Mouse (Mus musculus): Measurements from ENCODE around the gene Tmem123.

Tmem123 gene

DNA sequence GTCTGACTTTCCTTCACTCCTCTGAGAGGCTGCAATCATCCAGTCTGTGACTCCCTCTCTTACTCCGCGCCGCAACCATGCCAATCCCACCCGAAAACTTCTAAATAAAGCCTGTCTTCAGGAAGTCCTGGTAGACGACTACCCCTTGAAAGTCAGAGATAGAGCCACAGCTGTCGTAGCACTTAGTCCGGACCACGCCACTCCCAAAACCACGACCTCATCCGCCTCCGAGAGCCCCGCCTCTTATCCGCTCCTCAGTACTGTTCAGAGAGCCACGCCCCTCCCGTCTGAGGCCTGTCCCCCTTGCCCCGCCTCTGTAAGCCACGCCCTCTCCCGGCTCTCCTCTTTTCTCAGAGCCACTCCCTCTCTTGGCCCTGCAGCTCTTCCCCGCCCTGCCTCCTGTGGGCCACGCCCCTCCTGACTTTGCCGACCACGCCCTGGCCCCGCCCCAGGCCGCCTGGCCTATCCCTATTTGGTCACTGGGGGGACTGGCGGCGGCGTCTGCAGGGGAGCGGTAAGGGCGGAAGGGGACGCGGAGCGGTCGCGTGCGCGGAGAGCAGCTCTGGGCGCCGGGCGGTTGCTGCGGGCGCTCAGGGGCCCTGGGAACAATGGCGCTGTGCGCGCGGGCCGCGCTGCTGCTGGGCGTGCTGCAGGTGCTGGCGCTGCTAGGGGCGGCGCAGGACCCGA is at the start of gene Tmem123:
Gene Tmem123, plus strand, starts transcription at position 428 of the 687 bp plus-strand sequence.
- peak; percentile 99 for DNase-seq (ENCODE audit: low spot score)

GRCm38 (mm10) chr9:7714062-7714907 is 49.6 kb upstream of the Tmem123 start:
- no peak for DNase-seq (ENCODE audit: low spot score)

GRCm38 (mm10) chr9:7714908-7715175 is 49.0 kb upstream of the Tmem123 start:
- DNase-seq (ENCODE audit: low spot score), result no peak

DNA sequence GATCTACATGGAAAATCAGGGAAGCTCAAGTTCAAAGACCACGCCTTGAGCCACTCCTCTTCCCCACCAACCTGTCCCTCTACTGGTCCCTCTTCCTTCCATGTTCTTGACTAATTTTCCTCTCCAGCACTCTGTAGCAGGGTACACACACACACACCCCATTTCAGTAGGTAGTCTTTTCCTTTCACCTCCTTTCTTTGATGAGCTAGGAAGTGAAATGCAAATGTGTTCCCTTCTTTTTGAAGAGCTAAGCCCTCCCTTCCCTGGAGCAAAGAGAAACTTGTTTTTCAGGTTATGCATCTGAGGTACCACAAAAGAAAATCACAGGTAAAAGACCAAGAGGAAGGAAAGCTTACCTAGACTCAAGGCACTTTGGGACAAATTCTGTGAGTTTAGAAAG is 42.3 kb upstream of the Tmem123 start:
- no peak for DNase-seq (ENCODE audit: low spot score)

GRCm38 (mm10) chr9:7728997-7729396 is 34.8 kb upstream of the Tmem123 start:
- no peak for DNase-seq (ENCODE audit: low spot score)

- DNase-seq (ENCODE audit: low spot score), result no peak
These were observed 21.1 kb upstream of the Tmem123 start for GRCm38 (mm10) chr9:7742696-7743095.

GRCm38 (mm10) chr9:7744156-7744555 is 19.7 kb upstream of the Tmem123 start:
- no peak for DNase-seq (ENCODE audit: low spot score)

GRCm38 (mm10) chr9:7748881-7749280 is 15.0 kb upstream of the Tmem123 start:
- no peak for DNase-seq (ENCODE audit: low spot score)

GRCm38 (mm10) chr9:7749537-7749936 is 14.3 kb upstream of the Tmem123 start:
- no peak for DNase-seq (ENCODE audit: low spot score)

DNA sequence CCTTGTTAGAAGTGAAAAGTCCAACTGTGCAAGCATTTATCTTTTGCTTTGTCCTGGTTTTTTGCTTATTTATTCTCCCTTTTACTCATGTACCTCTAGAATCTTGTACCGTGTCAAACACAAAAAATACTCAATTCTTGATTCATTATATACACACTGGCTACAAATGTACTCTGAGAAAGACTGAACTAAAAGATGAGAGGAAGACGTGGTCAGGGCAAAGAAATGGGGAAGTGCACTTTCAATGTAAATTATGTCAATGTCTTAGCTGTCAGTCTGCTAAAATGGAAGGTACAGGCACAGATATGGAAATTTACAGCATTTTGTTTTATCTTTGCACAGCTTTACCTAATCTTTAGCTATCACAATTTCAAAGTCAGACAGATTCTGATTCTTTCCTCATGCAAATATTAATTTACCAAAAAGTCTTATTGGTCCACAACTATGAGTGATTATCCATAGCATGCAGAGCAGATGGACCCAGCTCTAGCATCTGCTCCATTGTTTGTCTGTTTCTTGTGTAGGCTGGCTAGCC is 7.9 kb upstream of the Tmem123 start:
- DNase-seq (ENCODE audit: low spot score), result no peak

DNA sequence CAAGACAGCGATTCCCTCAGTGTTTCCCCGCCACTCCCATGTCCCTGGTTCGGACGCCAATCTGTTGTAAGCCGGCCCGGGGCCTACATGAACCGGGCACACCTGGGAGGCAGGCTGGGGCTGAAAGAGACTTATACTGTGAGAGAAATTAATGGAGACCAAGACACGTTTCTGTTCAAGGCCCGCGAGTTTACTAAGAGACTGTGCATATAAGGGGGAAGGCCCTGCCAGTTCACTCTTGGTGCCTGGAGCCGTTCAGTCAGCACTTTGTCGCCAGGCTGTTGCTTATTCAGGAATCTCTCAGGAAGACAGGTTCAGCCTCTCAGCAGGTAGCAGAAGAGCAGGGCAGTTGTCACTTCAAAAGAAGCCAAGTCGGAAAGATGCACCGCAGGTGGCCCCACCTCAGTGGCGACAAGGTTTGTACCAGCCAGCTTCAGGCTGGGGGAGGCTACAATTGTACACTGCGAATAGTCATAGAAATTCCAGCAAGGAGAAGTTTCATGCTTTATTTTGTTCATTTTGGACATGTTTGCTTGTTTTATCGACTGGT is 1.9 kb upstream of the Tmem123 start:
- no peak for DNase-seq (ENCODE audit: low spot score)

DNA sequence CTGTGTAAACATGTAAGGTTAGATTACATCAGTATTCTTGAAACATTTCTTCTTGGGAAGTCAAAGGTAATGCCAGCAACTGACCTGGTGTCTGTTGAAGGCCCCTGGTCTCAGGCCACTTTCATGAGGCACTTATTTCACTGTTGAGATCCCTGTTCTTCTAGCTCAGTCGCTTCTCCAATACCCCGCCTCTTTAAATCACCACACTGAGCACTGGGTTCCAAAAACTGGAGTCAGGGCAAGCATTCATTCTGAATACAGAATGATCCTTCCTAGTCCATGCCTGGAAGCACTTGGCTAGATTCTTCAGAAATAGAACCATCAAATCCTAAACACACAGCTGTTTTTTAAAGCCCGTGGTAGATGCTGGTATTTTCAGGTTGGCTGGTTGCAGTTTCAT is 1.1 kb upstream of the Tmem123 start:
- no peak for DNase-seq (ENCODE audit: low spot score)

GRCm38 (mm10) chr9:7764463-7764871 is 626 bp downstream of the Tmem123 start:
- DNase-seq (ENCODE audit: low spot score), result peak; percentile 46

DNA sequence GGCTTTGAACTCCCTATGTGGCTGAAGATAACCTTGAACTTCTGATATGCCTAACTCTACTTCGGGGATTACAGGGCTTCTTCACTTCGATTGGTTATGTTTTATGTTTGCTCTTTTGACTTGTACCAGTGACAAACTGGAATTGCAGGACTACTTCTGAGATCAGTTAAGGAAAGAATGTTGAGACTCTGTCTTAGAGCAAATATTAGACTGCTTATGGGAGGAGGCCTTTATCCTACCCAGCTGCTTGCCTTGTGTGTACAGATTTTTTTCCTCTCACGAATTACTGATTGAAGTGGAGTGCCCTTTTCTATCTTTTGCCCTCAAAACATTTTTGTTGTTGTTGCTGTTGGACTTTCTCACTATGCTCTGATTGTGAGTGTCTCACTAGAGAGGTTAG is 1.4 kb downstream of the Tmem123 start:
- DNase-seq (ENCODE audit: low spot score), result no peak

GRCm38 (mm10) chr9:7766582-7766981 is 2.7 kb downstream of the Tmem123 start:
- DNase-seq (ENCODE audit: low spot score), result no peak

DNA sequence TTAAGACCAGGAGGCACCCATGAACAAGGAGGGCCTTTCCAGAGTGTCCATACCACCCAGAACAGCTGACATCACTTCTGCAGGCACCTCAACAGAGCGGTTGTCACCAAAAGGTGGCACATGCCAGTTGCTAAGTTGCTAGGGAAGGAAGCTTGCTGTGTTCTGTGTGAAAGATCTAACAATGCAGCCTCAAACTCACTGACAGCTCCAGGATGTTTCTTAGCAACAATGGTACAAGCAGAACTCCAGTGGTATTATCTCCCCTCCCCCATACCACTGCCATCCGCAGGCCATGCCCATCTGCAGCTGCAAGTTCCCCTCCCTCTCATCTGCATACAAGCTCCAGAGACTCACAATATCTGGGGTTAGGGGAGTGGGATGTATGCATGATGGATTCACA is 3.7 kb downstream of the Tmem123 start:
- no peak for DNase-seq (ENCODE audit: low spot score)

DNA sequence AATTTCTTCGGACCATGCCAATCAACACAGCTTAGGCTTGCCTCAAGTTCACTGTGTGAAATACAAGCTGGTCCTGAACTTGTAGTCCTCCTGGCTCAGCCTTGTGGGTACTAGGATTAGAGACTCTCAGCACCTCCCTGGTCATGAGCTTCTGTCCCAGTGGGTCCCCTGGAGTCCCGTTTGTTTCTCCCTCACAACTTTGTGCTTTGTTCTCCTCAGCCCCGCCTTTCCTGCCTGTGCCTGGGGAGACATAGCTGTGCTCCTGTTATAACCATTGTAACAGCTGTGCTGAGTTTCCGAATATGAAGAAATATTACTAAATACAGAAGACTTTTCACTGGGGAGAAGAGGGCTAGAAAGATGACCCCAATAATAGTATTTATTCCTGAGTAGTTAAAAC is 5.2 kb downstream of the Tmem123 start:
- DNase-seq (ENCODE audit: low spot score), result no peak

DNA sequence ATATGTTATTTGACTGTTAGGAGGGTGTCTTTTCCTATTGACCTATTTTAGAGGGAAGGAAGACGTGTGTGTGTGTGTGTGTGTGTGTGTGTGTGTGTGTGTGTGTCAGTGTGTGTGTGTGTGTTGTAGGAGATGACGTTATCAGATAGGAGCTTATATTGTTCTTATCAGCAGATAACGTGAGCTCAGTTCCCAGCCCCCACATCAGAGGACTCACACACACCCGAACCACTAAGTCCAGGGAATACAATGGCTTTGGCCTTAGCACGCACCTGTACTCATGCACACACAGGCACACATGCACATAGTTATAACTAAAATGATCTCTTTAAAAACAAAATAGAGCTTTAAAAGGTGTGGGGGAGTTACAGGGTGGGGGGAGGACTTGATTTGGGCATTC is 5.7 kb downstream of the Tmem123 start:
- DNase-seq (ENCODE audit: low spot score), result no peak

- DNase-seq (ENCODE audit: low spot score), result no peak
These were observed 8.5 kb downstream of the Tmem123 start for GRCm38 (mm10) chr9:7772361-7772760.

DNA sequence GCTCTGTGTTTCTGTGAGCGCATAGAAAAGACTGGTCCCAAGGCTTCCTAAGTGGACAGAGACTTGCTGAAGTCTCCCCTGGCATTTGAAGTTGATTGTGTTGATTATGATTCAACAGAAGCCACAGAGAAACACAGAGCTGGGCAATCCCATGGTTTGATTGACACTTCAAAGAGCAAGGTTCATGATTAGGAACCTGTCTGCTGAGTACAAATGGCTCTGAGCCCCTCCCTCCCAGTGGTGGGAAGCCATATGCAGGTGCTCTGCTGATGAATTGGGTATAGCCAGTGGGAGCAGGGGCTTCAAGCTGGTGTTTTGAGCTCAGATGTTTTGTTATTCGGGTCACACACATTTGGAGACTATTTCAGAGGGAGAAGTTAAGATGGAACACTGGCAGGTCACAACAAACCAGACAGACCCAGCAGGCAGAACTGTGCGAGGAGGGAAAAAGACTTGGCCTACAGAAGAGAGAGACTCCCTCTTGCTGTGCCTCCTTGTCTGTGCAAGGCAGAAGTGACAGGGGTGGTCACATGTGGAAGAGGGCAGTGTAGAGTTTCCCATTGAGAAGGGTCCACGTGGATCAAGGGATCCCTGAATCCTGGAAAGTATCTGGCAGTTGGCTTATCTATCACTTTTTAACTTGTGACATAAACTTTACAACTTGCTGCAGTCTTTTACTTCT is 9.1 kb downstream of the Tmem123 start:
- no peak for DNase-seq (ENCODE audit: low spot score)

DNA sequence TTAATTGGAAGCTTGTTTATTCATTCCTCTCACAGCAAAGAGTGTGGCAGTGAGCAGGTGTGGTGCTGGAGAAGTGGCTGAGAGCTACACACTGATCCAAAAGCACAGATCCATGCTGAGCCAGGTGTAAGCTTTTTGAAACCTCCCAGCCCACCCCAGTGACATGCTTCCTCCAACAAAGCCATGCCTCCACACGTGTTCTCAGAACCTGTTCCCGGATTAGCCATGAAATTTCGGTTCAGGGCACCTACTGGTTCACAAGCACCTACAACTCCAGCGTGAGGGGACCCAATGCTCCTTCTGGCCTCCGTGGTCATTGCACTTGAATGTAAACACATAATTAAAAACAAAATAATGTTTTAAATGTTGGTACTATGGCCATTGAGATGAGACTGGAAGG is 9.8 kb downstream of the Tmem123 start:
- no peak for DNase-seq (ENCODE audit: low spot score)

DNA sequence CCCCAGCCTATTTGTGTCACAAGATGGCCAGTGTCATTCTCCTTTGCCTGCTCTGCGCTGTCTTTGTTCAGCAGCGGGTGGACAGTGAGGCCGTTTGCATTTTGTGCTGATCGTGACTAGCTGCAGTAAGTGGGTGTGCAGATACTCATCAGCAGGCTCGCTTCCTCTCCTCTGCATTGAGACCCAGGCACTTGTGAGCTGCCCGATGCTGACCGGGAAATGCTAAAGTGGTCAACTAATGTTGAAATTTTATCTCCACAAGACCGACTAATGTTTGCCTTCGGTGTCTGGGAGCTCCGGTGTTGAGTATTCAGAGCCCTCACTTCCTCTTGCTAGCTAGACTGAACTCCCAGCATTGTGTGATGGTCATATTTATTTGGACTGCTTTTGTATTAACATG is 10.7 kb downstream of the Tmem123 start:
- DNase-seq (ENCODE audit: low spot score), result no peak

DNA sequence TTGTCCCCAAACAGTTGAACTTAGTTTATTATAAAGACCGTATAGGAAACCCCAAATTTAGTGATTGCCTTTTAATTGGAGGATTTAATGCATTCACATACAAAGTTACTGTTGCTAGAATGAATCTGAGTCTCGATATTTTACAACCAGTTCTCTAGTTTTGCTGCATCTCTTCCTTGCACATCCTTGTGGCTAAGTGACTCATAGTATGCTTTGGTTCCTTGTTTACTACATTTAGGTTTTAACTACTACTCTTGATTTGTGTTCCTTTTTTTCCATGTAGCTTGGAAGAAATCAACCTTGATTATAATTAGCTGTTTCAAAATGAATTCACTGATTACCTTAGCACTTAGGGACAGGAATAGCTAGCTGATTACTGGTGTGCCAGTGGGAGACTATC is 11.2 kb downstream of the Tmem123 start:
- DNase-seq (ENCODE audit: low spot score), result no peak

Data from testis, postnatal 14 days (tissue).